Mouse (Mus musculus) bone marrow, adult 2 months (tissue): Measurements from ENCODE around the gene Fat1.

Experiments used
- CTCF ChIP-seq: fragments of 200-500 bp; IDR thresholded peaks from 2 replicates; pipeline ENCODE4 v1.5.1; 2011; ENCODE audit warnings: low read length, control low read depth; ENCODE audit not compliant: control insufficient read depth, insufficient read depth
- POLR2A ChIP-seq: fragments of 200-500 bp; IDR thresholded peaks from 2 replicates; pipeline ENCODE4 v1.6.1; 2011; ENCODE audit warnings: low read depth, mild to moderate bottlenecking, control low read depth, low read length, borderline replicate concordance; ENCODE audit not compliant: control insufficient read depth

DNA sequence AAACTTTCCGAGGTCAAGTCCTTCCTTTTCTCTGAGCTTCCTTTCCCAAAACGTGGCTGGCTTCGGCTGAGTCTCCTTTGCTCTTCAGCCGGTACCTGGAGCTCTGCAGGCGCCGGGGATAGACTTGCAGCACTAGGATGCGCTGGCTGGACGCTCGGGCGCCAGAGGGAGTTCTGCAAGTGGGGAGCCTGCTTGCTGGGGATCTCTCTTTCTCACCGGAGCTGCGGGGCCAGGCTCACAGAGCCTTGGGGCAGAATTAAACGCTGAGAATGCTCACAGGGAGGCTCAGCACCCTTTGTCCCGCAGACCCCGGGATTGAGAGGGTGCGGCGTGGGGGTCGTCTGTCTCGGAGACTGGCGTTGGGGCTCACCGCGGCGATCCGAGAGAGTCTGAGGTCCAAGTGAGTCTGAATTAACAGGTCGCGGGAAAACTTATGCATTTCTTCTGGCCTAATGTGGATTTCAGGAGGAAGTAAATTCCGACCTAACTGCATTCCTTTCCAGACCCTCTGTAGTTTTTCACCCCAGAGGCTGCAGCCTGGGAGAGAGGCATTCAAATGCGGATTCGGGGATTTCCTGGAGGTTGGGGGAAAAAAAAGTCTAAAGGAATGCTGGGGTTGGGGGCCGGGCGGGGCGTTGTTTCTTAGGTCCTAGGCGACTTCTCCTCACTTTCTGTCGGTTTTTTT is 2.0 kb downstream of the Fat1 start:
- TF ChIP-seq CTCF (no peak), POLR2A (no peak)
